Mouse (Mus musculus): ENCODE results near the gene Ntpcr.

Gene Ntpcr

DNA sequence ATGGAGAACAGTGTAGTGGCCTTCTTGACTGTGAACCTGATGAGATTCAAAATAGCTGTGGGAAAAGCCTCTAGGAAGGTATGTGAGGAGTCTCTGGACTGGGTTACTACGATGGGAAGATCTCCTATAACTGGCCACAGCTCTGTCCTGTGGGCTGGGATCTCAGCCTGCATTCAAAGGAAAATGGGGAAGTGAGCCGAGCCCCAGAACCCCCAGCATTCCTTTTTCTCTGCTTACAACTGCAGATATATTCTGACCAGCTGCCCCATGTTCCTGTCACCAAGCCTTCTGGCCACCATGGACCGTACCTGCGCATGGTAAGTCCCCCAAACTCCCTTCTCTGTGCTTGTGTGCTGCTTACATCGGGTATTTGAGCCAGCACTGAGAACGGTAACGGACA lies at the start of gene Ntpcr:
Gene Ntpcr, plus strand, starts transcription at position 218 of the 400 bp plus-strand sequence.
- no peak for ATAC-seq (ENCODE audit: insufficient number of reproducible peaks, low FRiP score, low TSS enrichment)

GRCm38 (mm10) chr8:125680851-125681408 lies 48.8 kb upstream of the Ntpcr start:
- no peak for ATAC-seq (ENCODE audit: insufficient number of reproducible peaks, low FRiP score, low TSS enrichment)

- no peak; the same call in 1 of the 2 replicates for ATAC-seq (ENCODE audit: insufficient number of reproducible peaks, low FRiP score, low TSS enrichment)
These were observed 44.5 kb upstream of the Ntpcr start for GRCm38 (mm10) chr8:125685216-125685760.

- no peak for ATAC-seq (ENCODE audit: insufficient number of reproducible peaks, low FRiP score, low TSS enrichment)
These were observed 43.4 kb upstream of the Ntpcr start for GRCm38 (mm10) chr8:125686221-125686865.

DNA sequence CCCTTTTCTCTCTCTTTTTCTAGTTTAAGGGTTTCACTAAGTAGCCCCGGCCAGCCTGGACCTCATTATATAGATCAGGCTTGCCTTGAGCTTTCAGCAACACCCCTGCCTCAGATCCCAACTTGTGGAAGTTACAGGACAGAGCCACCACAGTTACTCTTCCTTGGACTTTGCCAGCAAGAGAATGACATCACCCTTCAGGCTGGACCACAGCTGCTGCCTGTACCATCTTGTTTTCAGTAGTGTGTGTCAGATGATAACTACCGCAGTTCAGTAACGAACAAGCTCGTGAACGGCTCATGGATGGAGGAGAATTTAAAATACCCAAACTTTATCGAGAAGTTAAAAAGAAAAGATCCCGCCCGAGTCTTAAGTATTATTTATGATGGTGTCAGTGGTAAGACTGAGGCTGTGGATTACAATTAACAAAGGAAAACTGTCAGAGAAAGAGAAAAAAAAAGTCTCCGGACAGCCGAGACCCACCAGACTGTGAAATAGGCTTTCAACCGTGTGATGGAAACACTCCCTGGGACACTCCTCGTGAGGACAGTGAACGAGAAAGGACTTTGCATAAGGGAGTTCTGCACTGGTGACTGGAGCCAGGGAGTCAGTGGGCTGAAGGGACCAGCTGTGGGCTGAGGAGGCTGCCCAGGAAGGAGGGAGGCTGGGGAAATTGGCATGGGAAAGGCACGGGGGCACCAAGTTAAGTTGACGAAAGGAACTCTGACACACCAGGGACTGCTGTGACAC lies 39.4 kb upstream of the Ntpcr start:
- no peak for ATAC-seq (ENCODE audit: insufficient number of reproducible peaks, low FRiP score, low TSS enrichment)

- ATAC-seq (ENCODE audit: insufficient number of reproducible peaks, low FRiP score, low TSS enrichment): no peak
These were observed 38.8 kb upstream of the Ntpcr start for GRCm38 (mm10) chr8:125690961-125691360.

DNA sequence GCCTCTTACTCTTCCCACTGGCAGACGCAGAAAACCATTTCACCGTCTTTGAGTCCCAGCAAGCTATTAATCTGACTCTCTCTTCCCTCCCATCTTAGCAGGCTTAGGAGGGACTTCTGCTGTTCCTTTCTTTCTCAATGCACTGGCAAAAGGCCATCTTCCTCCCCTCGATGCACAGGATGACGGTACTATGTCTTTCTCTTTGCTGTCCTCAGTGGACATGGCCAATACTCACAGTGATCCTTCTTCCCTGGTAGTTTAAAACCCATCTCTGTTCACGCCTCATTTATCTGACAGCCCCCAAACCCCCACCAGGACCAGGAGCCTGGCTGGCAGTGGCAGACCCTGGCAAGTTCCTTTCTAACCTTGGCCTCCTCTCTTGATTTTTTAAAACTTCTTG lies 37.3 kb upstream of the Ntpcr start:
- no peak for ATAC-seq (ENCODE audit: insufficient number of reproducible peaks, low FRiP score, low TSS enrichment)

DNA sequence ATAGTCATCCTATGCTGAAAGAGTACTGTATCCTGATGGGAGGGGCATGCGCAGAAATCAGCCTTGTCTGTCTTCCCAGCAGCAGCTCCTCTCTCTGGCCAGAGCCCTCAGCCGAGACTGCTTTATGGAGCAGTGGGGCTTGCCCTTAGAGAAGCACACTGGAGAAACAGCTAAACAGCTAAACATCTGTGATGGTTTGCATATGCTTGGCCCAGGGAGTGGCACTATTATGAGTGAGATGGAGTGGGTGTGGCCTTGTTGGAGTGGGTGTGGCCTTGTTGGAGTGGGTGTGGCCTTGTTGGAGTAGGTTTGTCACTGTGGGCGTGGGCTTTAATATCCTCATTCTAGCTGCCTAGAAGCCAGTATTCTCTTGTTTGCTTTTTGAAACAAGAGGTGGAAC lies 36.6 kb upstream of the Ntpcr start:
- ATAC-seq (ENCODE audit: insufficient number of reproducible peaks, low FRiP score, low TSS enrichment): no peak

GRCm38 (mm10) chr8:125695951-125696350 lies 33.8 kb upstream of the Ntpcr start:
- no peak for ATAC-seq (ENCODE audit: insufficient number of reproducible peaks, low FRiP score, low TSS enrichment)

- ATAC-seq (ENCODE audit: insufficient number of reproducible peaks, low FRiP score, low TSS enrichment): no peak
These were observed 30.3 kb upstream of the Ntpcr start for GRCm38 (mm10) chr8:125699391-125700025.

DNA sequence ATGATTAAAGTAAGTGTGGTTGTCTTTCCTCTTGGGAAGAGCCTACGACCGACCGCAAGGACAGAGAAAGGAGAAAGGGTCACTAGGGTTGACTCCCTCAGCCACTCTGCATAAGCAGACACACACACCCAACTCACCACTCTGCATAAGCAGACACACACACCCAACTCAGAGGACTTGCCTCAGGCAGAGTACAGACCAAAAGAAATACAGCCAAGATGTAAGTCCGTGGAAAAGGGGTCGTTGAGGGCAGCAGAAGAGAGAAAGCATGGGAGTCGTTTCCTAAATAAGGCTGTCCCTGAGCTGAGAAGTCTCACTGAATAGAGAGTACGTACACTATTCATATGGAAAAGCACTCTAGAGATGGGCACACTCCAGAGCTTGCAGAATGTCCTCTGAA lies 29.4 kb upstream of the Ntpcr start:
- ATAC-seq (ENCODE audit: insufficient number of reproducible peaks, low FRiP score, low TSS enrichment): no peak

DNA sequence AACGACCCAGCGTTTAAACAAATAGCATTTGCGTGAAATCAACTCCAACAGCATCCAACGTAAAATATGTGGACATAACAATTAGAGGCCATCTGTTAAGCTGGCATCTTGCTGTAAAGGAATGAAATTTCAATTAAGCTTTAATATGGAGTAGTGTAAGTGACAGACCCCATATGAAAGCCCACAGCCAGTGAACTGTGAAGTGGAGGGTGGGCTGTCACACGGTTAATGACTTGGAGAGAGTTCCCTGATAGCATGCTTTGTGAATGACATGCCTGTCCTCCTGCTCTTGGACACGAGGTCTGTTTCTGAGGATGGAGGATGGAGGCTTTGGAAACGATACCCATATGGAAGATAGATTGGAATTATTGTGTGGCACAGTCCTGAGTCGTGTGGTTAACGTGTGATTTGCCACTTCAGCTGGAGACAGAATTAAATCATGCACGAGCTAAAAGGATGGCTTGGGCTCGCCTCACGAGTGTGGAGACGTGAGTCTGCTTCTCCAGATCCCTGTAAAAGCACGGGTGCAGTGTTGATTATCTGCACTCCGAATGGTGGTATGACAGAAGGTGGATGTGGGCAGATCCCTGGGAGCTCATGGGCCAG lies 26.8 kb upstream of the Ntpcr start:
- ATAC-seq (ENCODE audit: insufficient number of reproducible peaks, low FRiP score, low TSS enrichment): no peak

DNA sequence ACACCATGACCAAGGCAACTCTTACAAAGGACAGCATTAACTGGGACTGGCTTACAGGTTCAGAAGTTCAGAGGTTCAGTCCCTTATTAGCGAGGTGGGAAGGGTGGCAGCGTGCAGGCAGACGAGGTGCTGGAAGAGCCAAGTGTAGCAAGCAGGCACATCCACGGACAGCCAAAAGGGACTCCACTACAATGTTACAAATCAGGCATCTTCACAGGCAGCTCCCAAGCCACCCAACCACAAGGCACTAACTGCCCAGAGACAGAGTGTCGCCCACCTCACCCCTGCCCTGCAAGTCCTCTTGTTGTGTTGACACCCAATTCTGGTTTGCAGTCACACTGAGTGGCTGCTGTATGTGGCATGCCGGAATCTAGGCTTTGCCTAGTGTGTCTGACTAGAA lies 25.3 kb upstream of the Ntpcr start:
- no peak for ATAC-seq (ENCODE audit: insufficient number of reproducible peaks, low FRiP score, low TSS enrichment)

DNA sequence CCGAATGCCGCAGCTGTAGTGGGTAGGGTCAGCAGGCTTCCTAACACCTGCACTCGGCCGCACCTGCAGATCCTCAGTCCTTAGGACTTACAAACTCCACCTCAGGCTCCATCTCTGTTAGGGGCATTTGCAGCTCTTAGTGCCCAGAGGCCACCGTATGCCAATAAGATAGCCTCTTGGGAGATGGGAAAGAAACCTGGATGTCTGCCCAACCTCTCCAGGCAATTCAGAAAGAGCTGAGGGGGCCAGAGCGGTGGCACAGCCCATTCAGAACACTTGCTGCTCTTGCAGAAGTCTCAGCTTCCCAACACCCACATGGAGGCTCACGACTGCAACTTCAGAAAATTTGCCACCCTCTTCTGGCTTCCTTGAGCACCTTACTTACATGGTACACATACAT lies 23.9 kb upstream of the Ntpcr start:
- ATAC-seq (ENCODE audit: insufficient number of reproducible peaks, low FRiP score, low TSS enrichment): no peak

DNA sequence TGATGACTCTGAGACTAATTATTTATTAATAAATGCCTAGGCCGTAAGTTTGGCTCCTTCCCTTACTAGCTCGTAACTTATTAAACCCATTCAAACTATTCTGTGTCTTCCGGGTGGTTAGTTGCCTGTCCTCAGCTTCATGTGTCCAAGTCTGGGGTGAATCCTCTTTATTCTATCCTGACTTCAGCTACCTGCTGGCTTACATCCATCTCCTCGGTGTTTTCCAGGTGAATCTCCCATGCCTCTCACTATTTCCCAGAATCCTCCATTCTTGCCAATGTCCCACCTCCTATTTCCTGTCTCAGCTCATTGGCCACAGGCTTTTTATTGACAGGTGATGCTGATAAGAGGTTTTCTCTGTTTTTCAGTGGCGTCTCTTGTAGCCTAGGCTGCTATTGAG lies 20.6 kb upstream of the Ntpcr start:
- ATAC-seq (ENCODE audit: insufficient number of reproducible peaks, low FRiP score, low TSS enrichment): no peak

DNA sequence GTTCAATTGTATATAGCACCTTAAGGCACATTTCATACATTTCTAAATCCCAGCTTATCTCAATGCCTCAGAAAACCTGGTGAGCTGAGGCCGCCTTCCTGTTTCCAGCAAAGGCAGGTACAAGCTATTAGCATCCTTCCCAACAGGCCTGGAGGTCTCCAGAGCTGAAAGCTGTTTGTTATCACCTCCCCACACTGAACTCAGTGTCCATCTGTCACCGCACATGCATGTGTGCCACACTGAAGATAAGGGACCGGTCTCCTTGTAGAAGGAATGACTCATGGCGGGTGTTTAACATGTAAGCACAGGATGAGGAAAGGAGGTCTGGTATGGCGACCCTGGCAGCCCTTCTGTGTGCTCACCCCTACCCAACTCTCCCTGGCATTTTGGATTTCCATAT lies 18.2 kb upstream of the Ntpcr start:
- no peak for ATAC-seq (ENCODE audit: insufficient number of reproducible peaks, low FRiP score, low TSS enrichment)

DNA sequence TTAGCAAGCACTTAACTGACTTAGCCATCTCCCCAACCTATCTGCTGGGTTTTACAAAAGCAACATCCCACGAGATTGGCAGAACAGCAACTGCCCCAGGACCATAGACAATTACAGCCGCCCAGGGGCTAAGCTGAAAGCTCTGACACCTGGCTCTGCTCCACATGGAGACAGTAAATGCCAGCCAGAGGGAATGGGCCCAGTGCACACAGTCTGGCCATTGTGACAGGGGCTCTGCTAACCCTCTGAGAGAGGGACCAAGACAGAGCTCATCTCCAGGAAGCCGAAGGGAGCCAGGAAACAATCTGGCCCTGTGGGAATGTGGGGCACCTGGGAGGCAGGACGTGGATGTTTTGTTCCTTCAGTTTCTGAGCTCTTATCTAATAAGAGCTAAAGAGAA lies 13.6 kb upstream of the Ntpcr start:
- ATAC-seq (ENCODE audit: insufficient number of reproducible peaks, low FRiP score, low TSS enrichment): no peak

GRCm38 (mm10) chr8:125716613-125717012 lies 13.2 kb upstream of the Ntpcr start:
- no peak for ATAC-seq (ENCODE audit: insufficient number of reproducible peaks, low FRiP score, low TSS enrichment)

GRCm38 (mm10) chr8:125718914-125719313 lies 10.8 kb upstream of the Ntpcr start:
- ATAC-seq (ENCODE audit: insufficient number of reproducible peaks, low FRiP score, low TSS enrichment): no peak

GRCm38 (mm10) chr8:125722675-125723074 lies 7.1 kb upstream of the Ntpcr start:
- no peak for ATAC-seq (ENCODE audit: insufficient number of reproducible peaks, low FRiP score, low TSS enrichment)

GRCm38 (mm10) chr8:125723437-125723836 lies 6.3 kb upstream of the Ntpcr start:
- ATAC-seq (ENCODE audit: insufficient number of reproducible peaks, low FRiP score, low TSS enrichment): no peak

All from cerebellum, adult (tissue).